Mouse (Mus musculus) intestine, postnatal 0 days (tissue): Measurements from ENCODE around the gene Marcks. TPM values are rescaled to one million over a fixed set of nuclear protein-coding genes. Genes with fewer than 3 reads are reported as not detected.

ENCODE experiments used
- ATAC-seq: fragments of 200-750 bp; cut with Nextera tagmentation; 2 replicates; pipeline ENCODE4 v1.8.0; 2017; ENCODE audit warnings: mild to moderate bottlenecking, moderate TSS enrichment, moderate library complexity
- H3K27ac ChIP-seq: fragments of 300-500 bp; sonication (generic); 2 replicates; pipeline ENCODE4 v1.5.1; 2014; ENCODE audit warnings: mild to moderate bottlenecking, low read depth, low read length, moderate library complexity
- H3K27me3 ChIP-seq: fragments of 300-500 bp; sonication (generic); replicated peaks from 2 replicates; pipeline ENCODE4 v1.6.1; 2014; ENCODE audit warnings: low read length, mixed read lengths; ENCODE audit not compliant: control insufficient read depth, insufficient read depth
- H3K36me3 ChIP-seq: fragments of 300-500 bp; sonication (generic); 2 replicates; pipeline ENCODE4 v1.6.1; 2014; ENCODE audit warnings: mild to moderate bottlenecking, moderate library complexity; ENCODE audit not compliant: control insufficient read depth, insufficient read depth
- H3K4me1 ChIP-seq: fragments of 300-500 bp; sonication (generic); replicated peaks from 2 replicates; pipeline ENCODE4 v1.6.1; 2014; ENCODE audit warnings: antibody characterized with exemption, low read length, mixed read lengths; ENCODE audit not compliant: control insufficient read depth, insufficient read depth
- H3K4me2 ChIP-seq: fragments of 300-500 bp; sonication (generic); replicated peaks from 2 replicates; pipeline ENCODE4 v1.6.1; 2014; ENCODE audit warnings: low read depth, mild to moderate bottlenecking, moderate library complexity
- H3K4me3 ChIP-seq: fragments of 300-500 bp; sonication (generic); 2 replicates; pipeline ENCODE4 v1.5.1; 2014; ENCODE audit warnings: low read depth, low read length
- H3K9ac ChIP-seq: fragments of 300-500 bp; sonication (generic); 2 replicates; pipeline ENCODE4 v1.6.1; 2014; ENCODE audit warnings: mild to moderate bottlenecking, low read depth, low read length
- H3K9me3 ChIP-seq: fragments of 300-500 bp; sonication (generic); 2 replicates; pipeline ENCODE4 v1.6.1; 2016; ENCODE audit warnings: mixed run types; ENCODE audit not compliant: control insufficient read depth
- CTCF ChIP-seq: sonication (generic); IDR thresholded peaks from 2 replicates; pipeline ENCODE4 v1.5.1; 2016; ENCODE audit warnings: low read depth, mild to moderate bottlenecking, control low read depth, antibody characterized with exemption, moderate library complexity
- WGBS: fragments of 180-500 bp; shearing (Covaris S2); extraction: QIAGEN DNeasy Blood & Tissue Kit; methylation state at CpG from one replicate; pipeline ENCODE4 v1.1.7; 2014; 5-methylcytosine and 5-hydroxymethylcytosine counted together
- polyA plus RNA-seq: library from polyadenylated mRNA; unstranded; fragments of >200 nt; fragmentation: Nextera tagmentation; extraction: Ambion mirVana; gene quantifications from 2 replicates; pipeline ENCODE4 v1.2.1, GENCODE M21; 2015

Gene Marcks
- polyA plus RNA-seq, 1 experiment from 2014 or later = 34.7 TPM

GRCm38 (mm10) chr10:37167527-37167926, 28.8 kb upstream of the Marcks start:
- Histone ChIP-seq H3K4me2 (no peak overlapping the region), H3K9me3 (no peaks in the 10 kb centered on the region), H3K4me1 (no peaks in the 10 kb centered on the region), H3K27ac (no peak overlapping the region), H3K36me3 (no peaks in the 10 kb centered on the region), H3K4me3 (no peak overlapping the region), H3K9ac (no peak overlapping the region), H3K27me3 (no peaks in the 10 kb centered on the region)
- WGBS = 79% methylated on average over 2 of the region's 2 CpGs
- no peak for ATAC-seq
- TF ChIP-seq CTCF = no peak

GRCm38 (mm10) chr10:37159731-37160130, 21.0 kb upstream of the Marcks start:
- Histone ChIP-seq H3K4me3 (no peak overlapping the region), H3K4me1 (no peaks in the 10 kb centered on the region; the same call in 1 of the 2 replicates), H3K4me2 (no peak overlapping the region), H3K36me3 (no peaks in the 10 kb centered on the region), H3K9ac (no peak overlapping the region), H3K27me3 (no peaks in the 10 kb centered on the region), H3K9me3 (no peaks in the 10 kb centered on the region; the same call in 1 of the 2 replicates), H3K27ac (no peak overlapping the region)
- no peak for TF ChIP-seq CTCF
- ATAC-seq = no peak
- 79% methylated on average over 3 of the region's 3 CpGs for WGBS

GRCm38 (mm10) chr10:37157156-37157555, 18.4 kb upstream of the Marcks start:
- Histone ChIP-seq H3K36me3 (no peaks in the 10 kb centered on the region), H3K4me2 (no peak overlapping the region), H3K4me1 (no peaks in the 10 kb centered on the region; the same call in 1 of the 2 replicates), H3K9ac (no peak overlapping the region), H3K4me3 (no peak overlapping the region), H3K9me3 (no peaks in the 10 kb centered on the region; the same call in 1 of the 2 replicates), H3K27me3 (no peaks in the 10 kb centered on the region), H3K27ac (no peak overlapping the region)
- 86% methylated on average over 5 of the region's 5 CpGs for WGBS
- no peak for ATAC-seq
- no peak for TF ChIP-seq CTCF

- H3K4me2 ChIP-seq = no peak overlapping the region
- 41% methylated on average over 1 of the region's 2 CpGs for WGBS
- no peaks in the 10 kb centered on the region for H3K4me1 ChIP-seq
- no peak overlapping the region for H3K4me3 ChIP-seq
- TF ChIP-seq CTCF = no peak
- no peak overlapping the region for H3K27ac ChIP-seq
- H3K9me3 ChIP-seq = no peaks in the 10 kb centered on the region; the same call in 1 of the 2 replicates
- ATAC-seq = no peak
- H3K9ac ChIP-seq = no peak overlapping the region
- H3K36me3 ChIP-seq = no peaks in the 10 kb centered on the region
- H3K27me3 ChIP-seq = no peaks in the 10 kb centered on the region
Observed at GRCm38 (mm10) chr10:37155131-37155530, 16.4 kb upstream of the Marcks start.

- Histone ChIP-seq H3K9me3 (no peaks in the 10 kb centered on the region; the same call in 1 of the 2 replicates), H3K36me3 (no peaks in the 10 kb centered on the region), H3K4me3 (no peak overlapping the region), H3K9ac (no peak overlapping the region), H3K4me1 (no peaks in the 10 kb centered on the region), H3K27me3 (no peaks in the 10 kb centered on the region), H3K4me2 (no peak overlapping the region), H3K27ac (no peak overlapping the region)
- no peak for TF ChIP-seq CTCF
- no peak for ATAC-seq
- WGBS = 90% methylated on average over 7 of the region's 7 CpGs
Observed at GRCm38 (mm10) chr10:37151539-37152271, 13.0 kb upstream of the Marcks start.

- Histone ChIP-seq H3K27ac (no peak overlapping the region), H3K4me2 (no peak overlapping the region), H3K4me3 (no peak overlapping the region), H3K27me3 (no peaks in the 10 kb centered on the region), H3K4me1 (no peaks in the 10 kb centered on the region), H3K9me3 (no peaks in the 10 kb centered on the region), H3K36me3 (no peaks in the 10 kb centered on the region), H3K9ac (no peak overlapping the region)
- ATAC-seq = no peak
- TF ChIP-seq CTCF = no peak
- 48% methylated on average over 3 of the region's 3 CpGs for WGBS
Observed at GRCm38 (mm10) chr10:37148016-37148415, 9.3 kb upstream of the Marcks start.
